Mouse (Mus musculus): ENCODE measurements around the gene Smc1a.
A peak's percentile ranks its signal among the peaks of the same experiment; 100 is the strongest.

DNA sequence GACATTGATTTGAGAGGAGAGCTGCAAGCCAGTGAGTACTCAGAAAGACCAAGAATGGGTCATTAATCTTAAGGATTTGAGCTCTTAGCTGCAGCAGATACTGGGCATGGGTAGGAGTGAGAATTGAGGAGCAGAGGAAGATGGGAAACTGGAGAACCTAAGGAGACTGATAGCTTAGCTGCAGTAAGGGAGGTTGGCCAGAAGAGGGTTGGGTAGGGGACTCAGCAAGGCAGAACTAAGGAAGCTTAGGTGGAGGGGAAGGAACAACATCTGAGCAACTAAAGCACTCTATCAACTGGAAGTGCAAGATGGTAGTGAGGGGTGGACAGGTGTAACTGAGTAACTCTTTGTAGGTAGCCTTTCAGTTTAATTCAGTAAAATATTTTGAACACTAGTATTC, 31.0 kb downstream of the Smc1a start:
- peak; percentile 34; the same call in 1 of the 2 replicates for TF ChIP-seq CTCF (IDR thresholded peaks at IDR 0.05; ENCODE audit: borderline replicate concordance, extremely low read depth, insufficient read depth, insufficient read length)
- TF ChIP-seq POLR2A (IDR thresholded peaks at IDR 0.05; ENCODE audit: borderline replicate concordance, extremely low read depth, insufficient read depth, insufficient read length, poor library complexity, severe bottlenecking): no peak

Data from brain, embryonic 14.5 days (tissue).